Mouse (Mus musculus) layer of hippocampus, adult 8-10 months (tissue): ENCODE data around the gene Pex19. TPM values are rescaled to one million over a fixed set of nuclear protein-coding genes. Genes with fewer than 3 reads are reported as not detected.
A peak's percentile ranks its signal among the peaks of the same experiment; 100 is the strongest.

ENCODE experiments used
- DNase-seq, 2 experiments: peaks; one replicate each; pipeline ENCODE4 v3.0.0; 2022; ENCODE audit warnings: low spot score in 2 of 2
- total RNA-seq, 4 experiments: library from RNA; stranded (reverse); gene quantifications; 2 replicates each; pipeline ENCODE4 v1.2.4; 2022

Pex19 gene
- 10 to 100 TPM; 86.3 to 97.0 (median 91.7) TPM for total RNA-seq

DNA sequence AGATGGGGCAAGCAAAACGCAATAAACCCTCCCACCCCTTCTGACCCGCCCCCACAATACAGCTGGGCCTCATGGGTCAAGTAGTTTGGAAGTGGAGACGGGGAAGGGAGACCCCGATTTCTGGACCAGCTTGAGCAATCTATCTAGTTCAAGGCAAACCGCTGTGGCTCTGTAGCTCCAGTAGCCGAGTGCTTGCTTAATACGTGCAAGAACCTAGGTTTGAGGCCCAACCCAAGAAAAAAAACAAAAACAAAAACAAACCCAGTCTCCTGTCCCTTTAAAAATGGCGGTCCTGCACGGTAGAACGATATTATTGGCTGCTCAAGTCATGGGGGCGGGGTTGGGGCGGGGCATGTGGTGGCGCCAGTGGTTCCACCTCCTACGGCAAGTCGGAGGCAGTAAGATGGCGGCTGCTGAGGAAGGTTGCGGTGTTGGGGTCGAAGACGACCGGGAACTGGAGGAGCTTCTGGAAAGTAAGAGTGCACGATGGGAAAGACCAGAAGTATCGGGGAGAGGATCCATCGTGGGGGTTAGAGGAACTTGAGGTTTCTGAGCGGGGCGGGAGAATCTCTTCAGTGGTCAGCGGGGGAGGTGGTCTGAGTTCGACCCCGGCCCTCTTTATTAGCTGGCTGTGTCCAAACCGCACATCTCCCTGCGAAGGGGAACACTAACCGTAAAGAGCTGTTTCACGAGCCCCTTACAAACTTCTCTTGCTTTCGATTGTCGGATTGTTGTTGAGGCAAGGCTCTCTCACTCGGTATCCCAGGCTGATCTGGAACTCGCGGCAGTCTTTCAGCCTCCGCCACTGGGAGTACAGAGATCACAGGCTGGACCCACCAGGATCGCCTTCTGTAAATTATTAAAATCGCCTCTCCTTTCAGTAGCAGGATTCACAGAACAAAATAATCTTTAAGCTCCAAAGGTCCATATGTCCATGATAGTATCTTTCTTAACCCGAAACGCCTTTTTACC lies at the start of gene Pex19:
TSS of gene Pex19 (plus strand) at position 380 of the 972 bp plus-strand sequence.
- peak; percentile 49 to 57 for DNase-seq

- DNase-seq, result no peak
Measured at GRCm38 (mm10) chr1:172077981-172078380, 48.6 kb upstream of the Pex19 start.

GRCm38 (mm10) chr1:172082101-172082898 lies 44.3 kb upstream of the Pex19 start, which contains the start of the genes Copa and Ncstn:
Copa (plus strand) TSS chr1:172082529.
Ncstn (minus strand) TSS chr1:172082795.
- DNase-seq, result peak; percentile 90 to 92

- DNase-seq, result no peak
Measured at GRCm38 (mm10) chr1:172082899-172083445, 43.6 kb upstream of the Pex19 start.

GRCm38 (mm10) chr1:172093522-172093921 lies 33.0 kb upstream of the Pex19 start:
- DNase-seq, result no peak

GRCm38 (mm10) chr1:172094295-172094694 lies 32.3 kb upstream of the Pex19 start:
- no peak for DNase-seq

- no peak for DNase-seq
Measured at GRCm38 (mm10) chr1:172095202-172095601, 31.4 kb upstream of the Pex19 start.

- DNase-seq, result no peak
Measured at GRCm38 (mm10) chr1:172099325-172100033, 27.1 kb upstream of the Pex19 start.

DNA sequence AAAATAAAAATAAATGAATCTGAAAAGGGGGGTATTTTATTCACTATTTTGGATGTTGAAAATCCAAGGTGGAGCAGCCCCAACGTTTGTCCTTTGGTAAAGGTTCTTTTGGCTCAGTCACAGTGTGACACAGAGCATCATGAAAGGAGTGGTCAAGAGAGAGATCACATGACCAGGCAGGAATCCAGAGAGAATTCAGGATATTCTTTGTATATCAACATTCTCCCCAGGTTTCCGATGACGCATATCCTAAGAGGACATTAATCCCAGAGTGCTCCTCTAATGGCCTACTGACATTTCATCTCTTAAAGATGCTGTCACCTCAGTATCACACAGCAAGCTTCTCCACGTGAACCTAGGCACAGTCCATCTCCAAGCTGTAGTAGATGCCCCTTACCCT lies 22.9 kb upstream of the Pex19 start:
- DNase-seq, result no peak

- DNase-seq, result no peak
Measured at GRCm38 (mm10) chr1:172105101-172105500, 21.5 kb upstream of the Pex19 start.

GRCm38 (mm10) chr1:172107777-172108477 lies 18.6 kb upstream of the Pex19 start:
- no peak for DNase-seq

DNA sequence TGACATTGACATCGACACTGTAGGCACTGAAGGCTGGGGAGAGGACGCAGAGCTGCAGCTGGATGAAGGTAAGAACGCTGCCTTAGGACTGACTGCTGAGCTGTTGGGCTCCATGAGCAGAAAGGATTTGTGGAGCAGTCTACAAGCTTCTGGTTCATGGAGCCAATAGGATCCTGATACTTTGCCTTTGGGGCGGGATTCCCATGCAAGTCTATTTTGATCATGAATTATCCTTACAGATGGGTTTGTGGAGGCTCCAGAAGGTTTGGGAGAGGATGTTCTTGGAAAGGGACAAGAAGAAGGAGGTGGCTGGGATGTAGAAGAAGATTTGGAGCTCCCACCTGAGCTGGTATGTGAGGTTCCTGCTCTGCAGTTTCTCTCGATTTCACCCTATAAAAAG lies 9.6 kb upstream of the Pex19 start:
- no peak for DNase-seq

DNA sequence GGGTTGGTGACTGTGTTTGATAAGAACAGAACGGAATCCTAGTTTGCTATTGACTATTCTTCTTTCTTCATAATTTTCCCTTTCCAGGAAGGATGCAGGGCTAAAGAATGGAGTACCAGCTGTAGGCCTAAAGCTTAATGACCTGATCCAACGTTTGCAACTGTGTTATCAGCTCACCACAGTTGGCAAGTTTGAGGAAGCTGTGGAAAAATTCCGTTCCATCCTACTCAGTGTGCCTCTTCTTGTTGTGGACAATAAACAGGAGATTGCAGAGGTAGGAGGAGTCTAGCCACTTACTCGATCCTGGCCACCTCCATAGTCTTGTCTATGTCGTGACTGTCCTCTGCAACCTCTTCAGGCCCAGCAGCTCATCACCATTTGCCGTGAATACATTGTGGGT lies 7.5 kb upstream of the Pex19 start:
- no peak for DNase-seq

DNA sequence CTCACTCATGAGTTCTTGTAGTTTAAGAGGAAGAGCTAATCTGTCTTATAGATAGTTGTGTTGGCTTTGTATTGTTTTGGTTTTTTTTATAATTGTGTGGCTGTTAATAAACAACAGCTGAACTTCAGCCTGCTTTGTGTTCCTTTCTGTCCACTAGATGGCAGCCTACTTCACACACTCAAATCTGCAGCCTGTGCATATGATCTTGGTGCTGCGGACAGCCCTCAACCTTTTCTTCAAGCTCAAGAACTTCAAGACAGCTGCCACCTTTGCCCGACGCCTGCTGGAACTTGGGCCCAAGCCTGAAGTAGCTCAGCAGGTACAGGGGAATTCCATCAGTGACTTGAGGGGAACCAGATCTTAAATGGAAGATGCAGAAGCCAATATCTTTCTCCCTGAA lies 6.8 kb upstream of the Pex19 start:
- DNase-seq, result peak in 1 of 2 experiments; percentile 34

DNA sequence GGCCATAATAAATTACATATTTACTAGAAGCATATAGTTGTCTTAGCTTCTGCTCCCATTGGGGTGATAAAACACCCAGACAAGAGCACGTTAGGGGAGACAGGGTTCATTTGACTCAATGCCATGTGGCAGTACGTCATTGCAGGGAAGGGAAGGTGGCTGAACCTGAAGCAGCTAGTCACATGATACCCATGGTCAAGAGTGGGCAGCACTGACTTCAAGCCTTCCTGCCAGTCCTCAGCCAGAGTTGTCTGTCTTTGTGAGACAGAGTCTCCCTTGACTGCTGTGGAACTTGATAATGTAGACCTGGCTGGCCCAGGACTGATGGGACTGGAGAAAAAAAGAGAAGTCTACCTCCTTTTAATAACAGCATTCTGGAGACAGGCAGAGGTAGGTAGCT lies 3.9 kb upstream of the Pex19 start:
- no peak for DNase-seq

DNA sequence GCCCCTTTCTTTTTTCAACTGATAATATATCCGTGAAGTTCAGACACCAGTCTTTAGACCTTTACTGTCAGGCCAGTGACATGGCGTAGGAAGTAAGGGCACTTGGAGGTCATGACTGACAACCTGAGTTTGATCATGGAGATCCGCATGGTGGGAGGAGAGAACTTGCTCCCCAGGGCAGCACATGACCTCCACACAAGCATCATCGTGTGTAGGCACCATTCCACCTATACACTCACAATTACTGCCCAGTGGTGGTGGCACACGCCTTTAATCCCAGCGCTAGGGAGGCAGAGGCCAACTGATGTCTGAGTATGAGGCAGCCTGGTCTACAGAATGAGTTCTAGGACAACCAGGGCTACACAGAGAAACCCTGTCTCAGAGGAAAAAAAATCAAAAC lies 2.0 kb upstream of the Pex19 start:
- no peak for DNase-seq

- DNase-seq, result no peak
Measured at GRCm38 (mm10) chr1:172127487-172127886, 932 bp downstream of the Pex19 start.

GRCm38 (mm10) chr1:172128563-172128962 lies 2.0 kb downstream of the Pex19 start:
- no peak for DNase-seq

DNA sequence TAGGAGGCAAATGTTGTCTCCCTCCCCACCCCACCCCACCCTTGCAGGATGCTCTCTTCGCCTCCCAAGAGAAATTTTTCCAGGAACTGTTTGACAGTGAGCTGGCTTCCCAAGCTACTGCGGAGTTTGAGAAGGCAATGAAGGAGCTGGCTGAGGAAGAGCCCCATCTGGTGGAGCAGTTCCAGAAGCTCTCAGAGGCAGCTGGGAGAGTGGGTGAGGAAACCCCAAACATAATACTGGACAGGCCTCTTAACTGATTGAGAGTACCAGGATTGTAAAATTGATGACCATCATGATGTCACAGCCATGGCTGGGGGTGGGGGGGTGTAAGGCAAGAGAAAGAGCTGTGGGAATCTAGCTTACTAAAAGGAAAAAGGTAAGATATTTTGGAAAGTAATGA lies 2.6 kb downstream of the Pex19 start:
- no peak for DNase-seq

- DNase-seq, result no peak
Measured at GRCm38 (mm10) chr1:172129780-172130179, 3.2 kb downstream of the Pex19 start.

DNA sequence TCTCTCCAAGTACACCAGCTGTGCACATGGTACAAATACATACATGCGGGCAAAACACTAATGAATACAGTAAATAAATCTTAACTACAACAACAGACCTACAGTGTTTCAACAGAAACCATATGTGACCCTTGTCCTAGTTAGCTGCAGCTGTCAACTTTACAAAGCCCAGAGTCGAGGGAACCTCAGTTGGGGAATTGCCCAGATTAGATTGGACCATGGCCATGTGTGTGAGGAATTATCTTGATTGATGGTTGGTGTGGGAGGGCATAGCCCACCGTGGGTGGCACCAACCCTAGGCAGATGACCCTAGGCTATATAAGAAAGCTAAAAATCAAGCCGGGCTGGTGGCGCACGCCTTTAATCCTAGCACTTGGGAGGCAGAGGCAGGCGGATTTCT lies 5.8 kb downstream of the Pex19 start:
- DNase-seq, result no peak
